Mouse (Mus musculus) urinary bladder, postnatal 14 days (tissue): ENCODE results near the gene Ccnc.
A peak's percentile ranks its signal among the peaks of the same experiment; 100 is the strongest.
"Not testable (repeated sequence)": the region's sequence is repeated elsewhere in the genome, so short reads cannot be mapped to it uniquely, and the experiment has no call there.

Experiments
- DNase-seq: peaks from one replicate; pipeline ENCODE4 v3.0.0; 2021; ENCODE audit warnings: low spot score

The Ccnc gene

DNA sequence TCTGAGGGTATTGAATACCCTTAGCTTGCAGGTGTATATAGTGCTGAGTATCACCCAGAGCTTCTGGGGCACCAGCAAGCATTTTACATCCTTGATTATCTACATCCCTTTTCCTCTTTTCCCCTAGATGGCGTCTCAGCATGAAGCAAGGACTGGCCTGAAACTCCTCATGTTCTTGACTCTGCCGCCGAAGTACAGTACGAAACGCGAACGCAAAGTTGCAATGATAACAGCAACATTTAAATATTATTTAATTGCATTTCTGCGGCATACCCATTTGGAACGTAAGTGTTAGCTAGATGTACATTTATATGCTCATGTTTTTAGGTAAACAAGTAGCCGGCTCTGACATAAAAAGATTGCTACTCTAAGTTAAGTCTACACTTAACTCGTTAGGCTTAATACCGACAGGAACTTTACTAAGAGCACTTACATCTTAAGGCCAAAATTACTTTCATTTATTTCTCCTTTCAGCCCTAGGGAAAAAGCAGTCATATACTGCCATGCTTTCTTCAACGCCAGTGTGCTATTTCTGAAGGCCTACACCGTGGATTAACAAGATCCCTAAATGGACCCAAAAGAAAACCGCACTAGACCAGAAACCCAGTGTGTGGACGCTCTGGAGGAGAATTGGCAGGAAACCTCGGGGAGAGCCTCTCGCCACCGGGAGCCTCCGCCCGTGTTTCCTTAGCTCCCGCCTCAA, 438 bp upstream of the Ccnc start:
- DNase-seq = peak; percentile 19

- DNase-seq = no peak
Observed at GRCm38 (mm10) chr4:21739169-21739568, 11.7 kb downstream of the Ccnc start.

DNA sequence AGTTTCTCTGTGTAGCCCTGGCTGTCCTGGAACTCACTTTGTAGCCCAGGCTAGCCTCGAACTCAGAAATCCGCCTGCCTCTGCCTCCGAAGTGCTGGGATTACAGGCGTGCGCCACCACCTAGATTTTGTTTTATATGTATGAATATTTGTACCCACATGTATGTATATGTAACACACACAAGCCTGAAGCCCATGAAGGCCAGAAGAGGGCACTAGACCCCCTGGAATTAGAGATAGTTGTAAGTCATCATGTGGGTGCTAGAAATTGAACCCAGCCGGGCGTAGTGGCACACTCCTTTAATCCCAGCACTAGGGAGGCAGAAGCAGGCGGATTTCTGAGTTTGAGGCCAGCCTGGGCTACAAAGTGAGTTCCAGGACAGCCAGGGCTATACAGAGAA, 16.6 kb downstream of the Ccnc start:
- not testable (repeated sequence) for DNase-seq

DNA sequence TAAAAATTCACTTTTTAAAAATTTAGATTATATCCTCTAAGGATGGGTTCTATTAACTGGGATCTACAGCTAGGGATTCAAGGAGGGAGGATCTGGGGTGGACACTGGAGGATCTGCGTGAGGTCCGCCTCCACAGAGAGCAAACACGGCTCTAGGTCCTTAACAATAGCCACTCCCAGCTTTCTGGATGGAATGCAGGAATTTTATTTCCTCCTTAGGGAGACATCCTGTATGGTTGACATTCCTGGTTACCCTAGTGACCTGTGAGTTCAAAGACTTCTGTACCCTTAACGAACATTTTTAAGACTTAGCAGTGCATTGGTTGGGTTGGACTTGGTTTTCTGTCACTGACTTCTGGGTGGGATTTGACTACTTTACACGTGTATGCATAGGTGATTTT, 18.2 kb downstream of the Ccnc start:
- no peak for DNase-seq

GRCm38 (mm10) chr4:21755123-21755789, 27.8 kb downstream of the Ccnc start:
- DNase-seq = no peak

- DNase-seq = no peak
Observed at GRCm38 (mm10) chr4:21758860-21759259, 31.4 kb downstream of the Ccnc start.

DNA sequence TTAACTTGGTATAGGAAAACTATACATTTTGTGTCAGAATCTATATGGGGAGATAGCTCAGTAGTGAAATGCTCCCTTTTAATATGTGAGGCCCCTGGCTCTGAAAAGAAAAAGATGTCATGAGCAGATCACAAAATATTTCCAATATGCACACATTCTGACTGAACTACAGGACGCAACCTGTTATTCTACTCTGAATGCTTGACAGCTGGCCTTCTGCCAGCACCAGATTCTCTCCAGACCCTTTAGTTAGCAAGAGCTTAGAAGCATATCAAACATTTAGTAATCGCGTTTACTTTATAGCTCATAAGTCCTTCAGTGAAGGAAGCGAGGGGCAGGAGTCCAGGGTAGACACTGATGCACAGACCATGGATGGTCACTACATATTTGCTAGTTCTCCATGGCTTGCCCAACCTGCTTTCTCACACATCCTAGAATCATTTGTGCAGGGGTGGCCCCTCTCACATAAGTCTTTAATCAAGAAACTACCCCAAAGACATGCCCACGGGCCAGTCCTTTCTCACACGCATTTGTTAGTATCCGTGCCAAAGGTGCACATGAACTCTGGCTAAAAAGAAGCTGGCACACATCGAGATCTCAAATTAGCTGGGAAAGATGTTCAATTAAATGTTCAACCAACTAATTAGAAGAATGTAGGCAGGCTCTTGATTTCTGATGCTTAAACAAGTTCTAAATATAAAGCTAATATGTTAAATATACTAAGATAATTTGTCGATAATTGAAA, 34.1 kb downstream of the Ccnc start:
- peak; percentile 6 for DNase-seq

DNA sequence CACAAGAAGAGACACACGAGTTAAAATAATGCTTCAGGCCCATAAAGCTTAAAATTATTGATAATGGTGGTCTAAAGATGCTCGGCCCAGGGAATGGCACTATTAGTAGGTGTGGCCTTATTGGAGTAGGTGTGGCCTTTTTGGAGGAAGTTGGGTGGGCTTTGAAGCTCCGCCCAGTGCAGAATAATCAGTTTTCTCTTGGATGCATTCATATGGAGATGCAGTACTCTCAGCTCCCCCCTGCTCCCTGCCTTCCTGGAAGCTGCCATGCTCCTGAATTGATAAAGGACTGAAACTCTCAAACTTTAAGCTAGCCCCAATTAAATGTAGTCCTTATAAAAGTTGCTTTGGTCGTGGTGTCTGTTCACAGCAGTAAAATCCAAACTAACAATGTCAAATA, 36.3 kb downstream of the Ccnc start:
- no peak for DNase-seq

- DNase-seq = no peak
Observed at GRCm38 (mm10) chr4:21766171-21766862, 38.8 kb downstream of the Ccnc start.

GRCm38 (mm10) chr4:21766863-21767304, 39.4 kb downstream of the Ccnc start, which contains the start of the genes Usp45 and Tstd3:
Gene Usp45, plus strand, starts transcription at chr4:21767156.
Gene Tstd3, minus strand, starts transcription at chr4:21767212.
- DNase-seq = peak; percentile 79

DNA sequence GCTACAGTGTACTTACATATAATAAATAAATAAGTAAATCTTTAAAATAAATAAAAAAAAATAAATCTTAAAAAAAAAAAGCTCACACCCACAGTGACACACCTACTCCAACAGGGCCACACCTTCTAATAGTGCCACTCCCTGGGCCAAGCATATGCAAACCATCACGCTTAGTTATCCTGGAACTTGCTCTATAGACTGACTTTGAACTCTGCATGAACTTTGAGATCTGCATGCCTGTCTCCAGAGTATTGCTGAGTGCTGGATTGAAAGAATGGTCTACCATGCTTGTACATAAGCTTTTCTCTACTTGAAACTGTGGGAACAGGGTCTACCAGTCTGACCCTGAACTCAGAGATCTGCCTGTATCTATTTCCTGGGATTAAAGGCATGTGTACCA, 43.6 kb downstream of the Ccnc start:
- DNase-seq = no peak

DNA sequence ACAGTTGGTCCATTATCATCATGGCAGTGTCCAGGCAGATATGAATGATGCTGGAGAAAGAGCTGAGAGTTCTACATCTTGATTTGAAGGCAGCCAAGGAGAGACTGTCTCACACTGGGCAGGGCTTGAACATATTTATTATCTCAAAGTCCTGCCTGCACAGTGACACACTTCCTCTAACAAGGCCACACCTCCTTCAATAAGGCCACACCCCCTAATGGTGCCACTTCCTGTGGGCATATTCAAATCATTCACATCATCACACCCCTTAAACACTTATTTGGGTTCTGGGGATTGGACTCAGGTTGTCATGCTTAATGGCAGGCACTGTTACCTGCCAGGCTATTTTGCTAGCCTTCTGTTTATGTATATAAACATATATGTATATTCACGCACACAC, 44.8 kb downstream of the Ccnc start:
- DNase-seq = no peak

GRCm38 (mm10) chr4:21776091-21776945, 48.8 kb downstream of the Ccnc start:
- DNase-seq = peak; percentile 92

DNA sequence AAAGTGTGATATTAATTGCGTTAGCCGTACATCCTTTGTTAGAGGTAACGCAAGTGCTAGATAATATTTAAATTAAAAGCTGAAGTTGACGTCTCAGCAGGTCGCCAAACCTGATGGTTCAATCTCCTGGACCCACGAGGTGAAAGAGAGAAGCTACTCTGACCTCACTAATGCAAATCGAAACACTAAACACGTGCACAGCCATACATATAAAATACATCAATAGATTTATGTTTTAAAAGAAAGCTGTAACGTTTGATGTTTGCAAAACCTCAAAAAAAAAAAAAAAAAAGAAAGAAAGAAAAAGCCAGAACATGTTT, 49.4 kb downstream of the Ccnc start:
- DNase-seq = no peak

- no peak for DNase-seq
Observed at GRCm38 (mm10) chr4:21780816-21781726, 53.6 kb downstream of the Ccnc start.

GRCm38 (mm10) chr4:21786268-21786667, 58.8 kb downstream of the Ccnc start:
- DNase-seq = no peak

GRCm38 (mm10) chr4:21788903-21789302, 61.4 kb downstream of the Ccnc start:
- DNase-seq = no peak

DNA sequence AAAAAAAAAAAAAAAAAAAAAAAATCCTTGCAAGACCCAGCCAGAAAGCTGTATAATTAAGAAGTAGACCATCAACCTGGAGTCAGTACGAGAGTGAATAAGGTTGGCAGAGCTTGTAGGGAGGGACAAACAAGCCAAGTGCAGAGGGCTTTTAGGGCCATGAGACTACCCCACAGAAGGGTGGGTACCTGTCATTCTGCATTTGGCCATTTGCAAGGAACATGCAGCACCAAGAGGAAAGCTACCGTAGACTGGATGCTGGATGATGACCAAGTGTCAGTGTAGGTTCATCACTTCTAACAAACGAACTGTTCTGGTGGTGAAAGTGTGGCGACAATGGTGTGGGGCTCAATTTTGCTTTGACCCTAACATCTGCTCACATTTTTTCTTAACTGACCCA, 62.3 kb downstream of the Ccnc start:
- no peak for DNase-seq

GRCm38 (mm10) chr4:21793631-21794030, 66.1 kb downstream of the Ccnc start:
- no peak for DNase-seq

GRCm38 (mm10) chr4:21801013-21801412, 73.5 kb downstream of the Ccnc start:
- no peak for DNase-seq
